Mouse (Mus musculus): ENCODE results near the gene Olfr315.
"Not testable (repeated sequence)": the region's sequence is repeated elsewhere in the genome, so short reads cannot be mapped to it uniquely, and the experiment has no call there.

Olfr315 gene

DNA sequence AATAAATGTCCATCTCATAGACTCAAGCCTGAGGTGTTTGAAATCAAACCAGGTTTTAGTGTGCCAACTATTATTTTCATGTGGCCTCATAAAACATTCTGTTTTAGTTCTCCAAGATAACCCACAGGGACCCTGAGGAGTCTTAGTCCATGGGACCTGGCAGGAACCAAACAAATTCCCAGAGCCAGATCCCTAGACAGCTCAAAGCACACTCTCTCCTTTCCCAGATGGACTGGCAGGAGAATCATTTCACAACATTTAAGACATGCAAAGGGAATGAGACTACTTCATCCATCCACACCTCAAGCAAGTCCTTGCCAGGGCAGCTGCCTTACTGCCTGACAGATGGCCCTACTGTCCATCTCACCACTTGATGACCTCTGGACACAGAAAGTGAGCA, 55.9 kb downstream of the Olfr315 start, which contains the start of gene Olfr312:
Olfr312 (plus strand) TSS at position 301 of the 400 bp plus-strand sequence.
- DNase-seq, result not testable (repeated sequence)

DNA sequence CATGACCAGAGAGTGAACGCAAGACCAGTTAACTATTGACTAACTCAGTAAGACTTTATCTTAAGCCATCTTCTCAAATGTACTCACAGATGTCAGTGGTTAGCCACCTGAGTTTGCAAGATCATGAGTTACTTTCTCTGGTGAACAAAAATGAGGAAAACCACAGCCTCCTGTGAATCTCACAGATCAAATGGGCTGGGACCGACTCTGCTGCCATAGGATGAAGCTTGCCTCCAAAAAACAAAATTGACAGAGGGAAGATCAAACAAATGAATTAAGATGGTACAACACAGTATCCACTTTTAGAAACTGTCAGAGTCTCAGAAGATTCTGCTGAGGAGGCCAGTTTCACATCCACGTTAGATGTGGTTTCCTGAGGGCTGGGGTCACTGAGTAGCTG, 56.8 kb downstream of the Olfr315 start:
- DNase-seq, result no peak
